Mouse (Mus musculus): Measurements from ENCODE around the gene Npcd.

DNA sequence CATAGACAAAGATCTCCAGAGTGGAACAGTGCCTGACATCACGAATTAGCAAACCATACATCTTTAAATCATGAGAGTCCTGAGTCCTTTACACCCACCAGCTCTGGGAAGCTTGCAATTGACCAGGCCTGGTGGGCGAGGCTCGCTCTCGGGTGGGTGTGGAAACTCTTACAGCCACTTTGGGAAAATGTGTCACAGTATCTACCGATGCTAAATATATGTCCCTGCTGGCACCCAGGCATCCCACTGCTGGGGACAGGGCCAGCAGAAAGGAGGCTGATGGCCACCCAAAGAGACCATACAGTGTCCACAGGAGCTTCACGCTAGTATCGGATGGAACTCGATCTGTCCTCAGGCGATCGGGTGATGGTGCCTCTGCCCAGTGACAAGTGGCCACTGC is 35.4 kb downstream of the Npcd start:
- TF ChIP-seq GATA1 (IDR thresholded peaks at IDR 0.05; ENCODE audit: borderline replicate concordance, low read length): no peak
- no peak for TF ChIP-seq CTCF (IDR thresholded peaks at IDR 0.05; ENCODE audit: low read depth, low read length)
- no peak for TF ChIP-seq TAL1 (conservative IDR thresholded peaks at IDR 0.05; ENCODE audit: low read depth, low read length)
- TF ChIP-seq GATA2 (IDR thresholded peaks at IDR 0.05; ENCODE audit: borderline replicate concordance, low read depth, low read length): no peak

Data from G1E (cell line).